Mouse (Mus musculus) cerebellum, adult 2 months (tissue): ENCODE measurements around the gene Aff1. TPM values are rescaled to one million over a fixed set of nuclear protein-coding genes. Genes with fewer than 3 reads are reported as not detected.

ENCODE experiments used
- DNase-seq, 2 experiments: peaks; one replicate each; pipeline ENCODE4 v3.0.0; 2021
- H3K27ac ChIP-seq: fragments of 200-500 bp; 2 replicates; pipeline ENCODE4 v1.5.1; 2012; ENCODE audit warnings: low read length, control low read depth, inconsistent platforms; ENCODE audit not compliant: insufficient read depth
- H3K27me3 ChIP-seq: fragments of 200-500 bp; 2 replicates; pipeline ENCODE4 v1.6.1; 2012; ENCODE audit warnings: inconsistent platforms, mild to moderate bottlenecking, low read length, moderate library complexity; ENCODE audit not compliant: control insufficient read depth, insufficient read depth
- H3K4me1 ChIP-seq: fragments of 200-500 bp; 2 replicates; pipeline ENCODE4 v1.6.1; 2011; ENCODE audit warnings: low read length; ENCODE audit not compliant: control insufficient read depth, insufficient read depth
- H3K4me3 ChIP-seq: fragments of 200-500 bp; replicated peaks from 2 replicates; pipeline ENCODE3; 2011; ENCODE audit warnings: mild to moderate bottlenecking, low read depth, low read length, control low read depth; ENCODE audit not compliant: insufficient read depth
- CTCF ChIP-seq: fragments of 200-500 bp; IDR thresholded peaks from 2 replicates; pipeline ENCODE4 v1.5.1; 2011; ENCODE audit warnings: low read depth, mild to moderate bottlenecking, control low read depth, low read length, moderate library complexity, borderline replicate concordance; ENCODE audit not compliant: insufficient read depth
- POLR2A ChIP-seq: fragments of 200-500 bp; IDR thresholded peaks from 2 replicates; pipeline ENCODE4 v1.6.1; 2011; ENCODE audit warnings: low read length, control low read depth, borderline replicate concordance; ENCODE audit not compliant: insufficient read depth
- WGBS: fragments of 180-500 bp; shearing (Covaris S2); methylation state at CpG from one replicate; pipeline ENCODE4 v1.1.7; 2018; 5-methylcytosine and 5-hydroxymethylcytosine counted together
- polyA plus RNA-seq: library from polyadenylated mRNA; depleted of rRNA; stranded (reverse); fragments of >200 nt; gene quantifications from 2 replicates; pipeline ENCODE4 v1.2.3, GENCODE M21; 2012; rRNA removed

Gene Aff1
- polyA plus RNA-seq: 9.3 TPM in 2 replicates

GRCm38 (mm10) chr5:103691624-103692530 is at the start of gene Aff1:
Gene Aff1, plus strand, starts transcription at chr5:103692374.
- H3K4me3 ChIP-seq: peak within 1 kb of the TSS; percentile 64
- no peak within 1 kb of the TSS for H3K27ac ChIP-seq
- H3K4me1 ChIP-seq: no peaks in the 10 kb centered on the region
- peaks cover 1% of the 10 kb centered on the region; the same call in 1 of the 2 replicates for H3K27me3 ChIP-seq
- WGBS: 10% methylated on average over 50 of the region's 50 CpGs
- no peak for TF ChIP-seq CTCF
- TF ChIP-seq POLR2A: no peak
- DNase-seq: peak; percentile 68 to 70

GRCm38 (mm10) chr5:103644167-103644566 is 48.0 kb upstream of the Aff1 start:
- Histone ChIP-seq H3K27ac (no peak overlapping the region), H3K4me1 (no peaks in the 10 kb centered on the region), H3K4me3 (no peak overlapping the region), H3K27me3 (no peaks in the 10 kb centered on the region)
- WGBS: 100% methylated on average over 1 of the region's 1 CpGs
- no peak for TF ChIP-seq POLR2A
- no peak for TF ChIP-seq CTCF
- no peak for DNase-seq

- TF ChIP-seq POLR2A (no peak), CTCF (no peak)
- WGBS: 81% methylated on average over 3 of the region's 3 CpGs
- H3K4me1 ChIP-seq: no peaks in the 10 kb centered on the region
- H3K27ac ChIP-seq: no peak overlapping the region
- no peak for DNase-seq
- no peak overlapping the region for H3K4me3 ChIP-seq
- H3K27me3 ChIP-seq: no peaks in the 10 kb centered on the region
Observed at GRCm38 (mm10) chr5:103647320-103647719, 44.9 kb upstream of the Aff1 start.

- DNase-seq: no peak
- no peaks in the 10 kb centered on the region for H3K4me1 ChIP-seq
- no peaks in the 10 kb centered on the region for H3K27me3 ChIP-seq
- H3K27ac ChIP-seq: no peak overlapping the region
- WGBS: 49% methylated on average over 6 of the region's 6 CpGs
- H3K4me3 ChIP-seq: no peak overlapping the region
- TF ChIP-seq CTCF (peak; percentile 36; the same call in 1 of the 2 replicates), POLR2A (no peak)
Observed at GRCm38 (mm10) chr5:103654225-103654624, 37.9 kb upstream of the Aff1 start.

GRCm38 (mm10) chr5:103654780-103655179 is 37.4 kb upstream of the Aff1 start:
- TF ChIP-seq POLR2A (no peak), CTCF (no peak)
- H3K27me3 ChIP-seq: no peaks in the 10 kb centered on the region
- DNase-seq: no peak
- H3K4me3 ChIP-seq: no peak overlapping the region
- WGBS: 51% methylated on average over 4 of the region's 4 CpGs
- H3K27ac ChIP-seq: no peak overlapping the region
- H3K4me1 ChIP-seq: no peaks in the 10 kb centered on the region

- Histone ChIP-seq H3K4me3 (peak within 1 kb of the TSS; percentile 23), H3K27me3 (no peaks in the 10 kb centered on the region), H3K4me1 (no peaks in the 10 kb centered on the region), H3K27ac (no peak within 1 kb of the TSS)
- 3% methylated on average over 47 of the region's 56 CpGs for WGBS
- TF ChIP-seq CTCF (peak; percentile 51; the same call in 1 of the 2 replicates), POLR2A (no peak)
- DNase-seq: peak; percentile 44 to 60
Observed at GRCm38 (mm10) chr5:103655346-103656118, 36.6 kb upstream of the Aff1 start, which contains the start of gene 1700016H13Rik. Gene 1700016H13Rik, minus strand, starts transcription at chr5:103656010.

- Histone ChIP-seq H3K27ac (no peak overlapping the region), H3K4me1 (no peaks in the 10 kb centered on the region), H3K27me3 (no peaks in the 10 kb centered on the region), H3K4me3 (no peak overlapping the region)
- WGBS: 51% methylated on average over 5 of the region's 5 CpGs
- DNase-seq: no peak
- TF ChIP-seq POLR2A (no peak), CTCF (no peak)
Observed at GRCm38 (mm10) chr5:103658921-103659320, 33.3 kb upstream of the Aff1 start.
